Mouse (Mus musculus): ENCODE measurements at regions not wholly inside any gene's neighbourhood (a gene's known extent, or its start where the extent isn't known, plus 50 kb on each side); places are given as distances from the start of the nearest gene placed in this dataset.
"Not testable (repeated sequence)": the region's sequence is repeated elsewhere in the genome, so short reads cannot be mapped to it uniquely, and the experiment has no call there.

GRCm38 (mm10) chr16:29745486-29745885, 166.4 kb downstream of the Opa1 start:
- DNase-seq, result no peak

DNA sequence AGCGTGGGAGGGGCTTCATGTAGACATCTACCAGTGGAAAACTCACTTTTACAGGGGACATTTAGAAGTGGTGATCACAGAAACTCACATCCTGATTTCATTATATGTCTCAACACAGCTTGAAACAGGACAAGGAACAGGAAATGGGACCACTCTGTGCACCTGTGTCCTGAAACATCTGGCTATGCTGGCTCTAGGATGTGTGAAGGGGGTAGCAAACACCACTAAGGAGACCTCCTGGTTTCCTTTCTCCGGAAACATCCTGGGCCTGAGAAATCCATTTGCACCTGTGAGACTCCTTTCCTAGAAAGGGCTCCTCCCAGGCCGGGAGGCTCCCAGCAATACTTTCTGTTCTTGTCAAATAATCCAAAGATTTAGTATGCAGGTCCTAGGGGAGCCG, 167.1 kb downstream of the Opa1 start:
- DNase-seq, result no peak

DNA sequence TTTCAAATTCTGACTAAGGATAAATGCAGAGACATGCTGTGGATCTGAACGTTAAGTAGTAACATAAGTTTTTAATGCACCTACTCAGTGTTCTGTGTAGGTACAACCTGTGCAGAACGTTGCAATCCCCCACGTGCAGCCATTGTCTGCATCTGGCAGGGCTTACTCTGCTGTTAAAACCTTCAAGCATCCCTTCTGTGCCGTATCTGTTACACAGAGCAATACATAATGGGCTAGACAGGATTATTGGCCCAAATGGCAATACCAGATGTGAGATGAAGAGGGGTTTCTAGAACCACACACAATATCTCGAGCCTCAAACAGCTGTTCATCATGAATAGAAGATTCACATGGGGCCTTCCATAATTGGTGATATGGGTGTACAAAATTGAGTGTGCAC, 170.0 kb downstream of the Opa1 start:
- no peak for DNase-seq

DNA sequence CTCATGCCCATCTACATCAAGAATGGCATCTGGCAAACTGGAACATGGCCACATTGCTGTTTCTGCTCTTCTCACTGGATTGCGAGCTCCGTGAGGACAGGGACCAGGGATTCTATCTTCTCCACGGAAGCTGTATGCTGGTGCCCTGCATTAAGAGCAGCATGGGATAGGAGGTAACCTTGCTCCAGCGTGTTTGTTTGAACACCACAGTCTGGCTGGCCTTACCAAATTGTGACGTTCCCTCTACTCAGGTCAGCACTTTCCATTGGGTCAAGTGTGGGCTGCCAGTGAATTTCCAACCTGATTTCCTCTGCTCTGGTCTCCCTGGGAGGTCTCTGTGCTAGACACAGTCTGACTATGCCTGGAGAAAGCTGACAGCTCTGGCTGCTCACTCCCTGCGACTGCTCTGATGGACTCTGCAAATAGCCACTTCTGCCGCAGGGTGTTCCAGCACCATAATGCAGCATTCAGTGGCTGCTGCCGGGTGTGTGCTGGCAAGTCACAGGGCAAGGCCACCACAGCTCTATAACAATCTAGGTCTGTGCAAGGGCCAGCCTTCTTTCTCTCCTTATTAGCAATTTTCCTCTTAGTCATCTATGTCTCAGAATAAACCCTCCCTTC, 175.6 kb downstream of the Opa1 start:
- DNase-seq, result no peak

DNA sequence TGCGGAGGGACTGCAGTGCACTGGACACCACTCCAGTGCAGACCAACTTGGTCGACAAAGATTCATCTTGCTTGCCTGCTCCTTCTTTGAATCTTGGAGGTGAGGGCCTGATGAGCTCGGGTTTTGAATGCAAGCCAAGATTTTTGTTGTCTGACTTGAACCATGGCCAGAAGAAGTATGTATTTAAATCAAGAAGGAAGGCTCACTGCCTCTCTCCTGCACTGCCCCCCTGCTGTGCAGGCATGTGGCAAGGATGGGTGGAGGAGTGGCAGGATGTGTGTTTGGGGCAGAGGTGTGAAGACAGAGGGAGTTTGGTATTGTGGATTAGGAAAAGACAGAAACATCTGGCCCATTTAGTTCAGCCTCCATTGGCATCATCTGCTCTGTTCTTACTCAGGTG, 179.1 kb downstream of the Opa1 start:
- no peak for DNase-seq

DNA sequence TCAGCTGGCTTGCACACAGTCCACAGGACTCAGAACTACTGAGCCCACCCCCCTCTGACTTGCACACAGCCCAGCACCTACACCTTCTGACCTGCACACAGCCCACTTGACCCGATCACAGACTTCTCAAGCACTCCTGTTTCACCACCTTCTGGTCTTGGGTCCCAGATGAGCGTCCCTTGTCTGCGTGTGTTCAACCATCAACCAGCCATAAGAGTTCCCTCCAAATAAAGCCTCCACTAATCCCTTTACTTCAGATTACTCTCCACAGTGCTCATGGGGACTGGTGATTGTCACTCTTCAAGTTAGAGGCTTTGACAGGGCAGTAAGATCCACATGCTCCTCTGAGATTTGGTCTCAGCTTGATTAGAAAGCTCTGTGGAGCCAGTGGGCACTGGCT, 180.3 kb downstream of the Opa1 start:
- DNase-seq, result no peak

DNA sequence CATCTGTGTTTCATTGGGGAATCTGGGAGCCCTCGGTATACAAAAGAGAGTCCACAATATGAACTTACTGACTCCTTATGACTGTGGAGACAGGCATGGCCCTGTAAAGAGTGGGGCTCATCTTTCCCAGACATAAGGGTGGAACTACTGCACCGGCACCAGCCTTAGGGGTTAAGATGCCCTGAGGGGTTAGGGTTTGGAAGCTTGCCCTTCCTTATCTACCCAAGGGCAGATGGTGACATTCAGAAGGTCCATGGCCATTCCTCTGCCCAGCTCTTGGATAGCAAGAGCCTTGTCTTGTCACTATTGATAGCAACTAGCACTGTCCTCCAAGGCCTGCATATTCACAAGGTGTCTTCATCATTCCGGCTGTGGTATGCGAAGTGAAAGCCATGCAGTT, 181.5 kb downstream of the Opa1 start:
- no peak for DNase-seq

- DNase-seq, result no peak
Measured at GRCm38 (mm10) chr16:29761779-29762277, 182.7 kb downstream of the Opa1 start.

- no peak for DNase-seq
Measured at GRCm38 (mm10) chr16:29764376-29764775, 185.2 kb downstream of the Opa1 start.

DNA sequence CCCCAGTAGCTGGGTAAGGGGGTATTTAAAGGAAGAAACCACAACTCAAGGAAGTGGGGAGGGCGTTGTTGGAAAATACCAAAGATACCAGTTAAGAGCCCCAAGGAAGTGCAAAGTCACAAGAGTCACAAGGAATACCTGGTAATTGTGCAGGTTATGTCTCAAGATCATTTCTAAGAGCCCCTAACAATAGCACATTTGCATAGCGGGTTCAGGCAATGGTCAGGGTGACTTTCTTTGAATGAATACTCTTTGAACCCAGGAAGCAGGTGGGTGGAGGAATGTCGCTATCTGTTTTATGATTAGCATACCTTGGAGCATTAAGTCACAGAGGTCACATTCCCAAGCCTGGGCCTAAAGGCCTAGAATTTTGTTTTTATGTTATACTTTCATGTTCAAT, 186.7 kb downstream of the Opa1 start:
- not testable (repeated sequence) for DNase-seq

DNA sequence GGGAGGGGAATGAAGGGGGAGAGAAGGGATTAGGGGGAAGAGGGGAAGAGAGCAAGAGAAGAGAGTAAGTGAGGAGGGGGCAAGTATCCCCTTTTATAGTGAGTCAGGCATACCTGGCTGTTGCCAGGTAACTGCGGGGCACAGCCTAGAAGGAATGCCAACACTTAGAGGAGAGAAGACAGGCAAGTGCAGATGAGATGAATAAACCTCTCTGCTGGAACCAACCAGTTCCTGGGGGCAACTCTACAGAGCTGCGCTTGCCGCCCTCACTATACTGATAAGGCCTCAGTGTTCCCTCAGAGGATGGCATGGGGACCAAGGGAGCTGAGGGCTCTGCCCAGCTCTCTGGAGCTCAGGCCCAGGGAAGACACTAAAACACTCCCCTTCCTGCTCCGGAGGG, 192.2 kb downstream of the Opa1 start:
- DNase-seq, result no peak

DNA sequence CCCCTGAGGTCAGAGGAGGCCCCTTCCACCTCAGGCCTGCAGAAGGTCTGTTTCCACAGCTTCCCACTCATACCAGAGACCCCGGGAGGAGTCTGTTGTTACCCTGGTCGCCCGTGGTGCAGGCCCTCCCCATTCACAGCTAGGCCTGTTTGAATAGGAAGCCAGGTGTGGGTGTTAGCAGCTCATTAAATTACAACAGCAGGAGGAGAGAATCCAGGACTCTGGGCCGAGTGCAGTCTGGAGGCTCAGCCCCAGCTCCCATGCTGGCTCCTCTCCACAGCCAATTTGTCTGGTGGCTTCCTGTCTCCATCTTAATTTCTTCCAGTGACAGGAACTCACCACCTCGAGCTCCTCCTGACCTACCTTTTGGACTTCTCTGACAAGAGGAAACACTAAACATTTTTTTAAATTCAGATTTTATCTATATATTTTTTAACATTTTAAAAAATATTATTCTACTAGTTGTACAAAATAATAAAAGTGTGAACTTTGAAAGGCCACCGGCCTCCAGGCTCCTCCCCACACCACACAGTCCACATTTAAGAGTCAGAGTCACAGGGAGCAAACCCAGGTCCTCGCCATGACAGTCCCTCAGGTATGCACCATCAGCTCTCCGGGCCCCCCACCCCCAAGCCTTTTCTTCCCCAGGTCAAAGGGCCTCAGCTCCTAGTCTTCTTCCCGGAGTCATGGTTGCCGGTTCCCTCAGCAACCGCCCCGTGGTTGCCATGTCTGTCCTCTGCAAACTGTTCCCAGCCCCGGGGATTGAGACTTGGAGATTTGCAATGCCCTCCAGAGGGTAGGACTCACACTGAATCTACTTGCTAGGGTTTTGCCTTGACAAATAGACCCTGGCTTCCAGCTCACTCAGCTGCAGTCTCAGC, 192.8 kb downstream of the Opa1 start:
- no peak for DNase-seq

DNA sequence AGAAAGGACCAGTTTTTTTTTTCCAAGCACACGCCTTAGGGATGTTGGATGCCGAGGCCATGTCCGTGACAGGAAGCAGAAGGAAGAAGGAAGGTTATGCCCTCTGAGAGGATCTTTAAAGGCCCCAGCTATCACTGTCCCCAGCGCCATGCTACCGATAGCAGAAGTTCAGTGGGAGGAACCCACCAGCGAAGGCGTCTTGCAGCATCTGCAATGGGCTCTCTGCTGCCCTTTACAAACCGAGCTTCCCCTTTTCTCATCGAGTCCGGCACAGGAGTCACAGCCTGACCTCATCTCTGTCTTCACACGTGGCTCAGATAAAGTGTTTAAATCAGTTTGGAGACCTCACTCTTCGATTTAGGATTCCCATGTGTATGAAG, 193.5 kb downstream of the Opa1 start:
- DNase-seq, result no peak

GRCm38 (mm10) chr16:29773056-29773455, 193.9 kb downstream of the Opa1 start:
- no peak for DNase-seq

- DNase-seq, result no peak
Measured at GRCm38 (mm10) chr16:29774949-29775348, 195.8 kb downstream of the Opa1 start.

- no peak for DNase-seq
Measured at GRCm38 (mm10) chr16:29775879-29776278, 196.7 kb downstream of the Opa1 start.

DNA sequence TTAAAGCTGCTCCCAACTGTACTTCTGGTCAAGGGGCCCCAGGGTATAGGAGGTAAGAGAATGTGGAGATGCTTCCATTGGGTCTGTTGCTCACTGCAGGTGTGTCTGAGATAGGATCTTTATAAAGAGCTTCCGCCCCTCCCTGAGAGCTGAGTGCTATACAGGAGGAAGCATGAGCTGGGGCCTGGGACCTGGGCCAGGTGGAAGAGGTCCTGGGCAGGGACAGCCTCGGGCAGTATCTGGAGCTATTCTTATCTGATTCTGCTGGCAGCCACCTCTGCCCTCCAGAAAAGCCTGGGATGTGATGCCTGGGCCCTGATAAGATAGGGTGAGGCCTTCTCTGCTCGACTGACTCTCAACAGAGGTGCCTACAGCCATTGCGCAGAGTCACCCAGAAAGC, 203.3 kb downstream of the Opa1 start:
- DNase-seq, result no peak

- DNase-seq, result no peak
Measured at GRCm38 (mm10) chr16:29785114-29785513, 206.0 kb downstream of the Opa1 start.

- no peak for DNase-seq
Measured at GRCm38 (mm10) chr16:29786540-29786939, 207.4 kb downstream of the Opa1 start.

GRCm38 (mm10) chr16:29787633-29788511, 208.7 kb downstream of the Opa1 start:
- DNase-seq, result no peak

- DNase-seq, result no peak
Measured at GRCm38 (mm10) chr16:29790064-29790463, 210.9 kb downstream of the Opa1 start.

DNA sequence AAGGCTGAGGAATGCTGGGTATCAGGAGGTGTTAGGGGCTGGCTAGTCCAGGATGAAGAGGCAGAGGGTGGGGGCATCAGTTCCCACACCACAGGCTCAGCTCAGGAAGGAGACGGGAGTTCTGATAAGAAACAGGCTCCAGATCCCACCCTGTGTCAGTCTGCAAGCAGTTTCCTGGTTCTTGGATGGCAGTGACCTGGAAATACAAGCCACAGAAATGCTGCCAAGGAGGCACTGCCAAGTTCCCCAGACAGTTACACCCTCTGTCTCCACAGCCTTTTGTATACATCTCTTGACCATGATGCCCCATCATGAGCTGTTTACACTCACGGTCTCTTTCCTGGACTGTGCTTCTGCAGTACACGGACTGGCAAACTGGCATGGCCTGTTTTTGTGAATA, 220.1 kb downstream of the Opa1 start:
- no peak for DNase-seq

GRCm38 (mm10) chr16:29799893-29800292, 220.8 kb downstream of the Opa1 start:
- DNase-seq, result no peak
